Mouse (Mus musculus) lung, postnatal 0 days (tissue): ENCODE results near the gene Olfr984.

ENCODE experiments used
- CTCF ChIP-seq: IDR thresholded peaks from 2 replicates; pipeline ENCODE4 v1.5.1; 2016; ENCODE audit warnings: antibody characterized with exemption, mild to moderate bottlenecking
- EP300 ChIP-seq: IDR thresholded peaks from 2 replicates; pipeline ENCODE4 v1.6.1; 2016; ENCODE audit warnings: antibody characterized with exemption, mild to moderate bottlenecking, control low read depth

DNA sequence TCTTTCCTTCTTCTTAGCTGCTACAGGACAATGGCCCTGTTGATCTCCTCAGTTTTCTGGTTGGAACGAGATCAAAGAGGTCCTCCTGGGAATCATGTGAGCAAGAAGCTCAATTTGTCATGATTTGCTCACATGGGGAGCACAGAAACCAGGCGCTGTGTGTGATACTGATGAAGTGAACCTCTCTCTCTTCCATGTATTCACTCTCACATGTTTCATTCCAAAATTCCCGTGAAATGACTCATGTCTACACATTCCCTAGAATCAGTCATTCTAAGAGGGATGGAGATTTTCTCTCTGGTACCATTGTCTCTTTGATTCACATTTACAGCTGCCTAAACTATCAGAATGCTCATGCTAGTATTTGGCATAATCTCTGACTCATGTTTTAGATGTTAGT, 19.2 kb downstream of the Olfr984 start:
- TF ChIP-seq CTCF (no peak), EP300 (no peak)
